Mouse (Mus musculus) limb, embryonic 13.5 days (tissue): ENCODE results near the gene Casc1. TPM values are rescaled to one million over a fixed set of nuclear protein-coding genes. Genes with fewer than 3 reads are reported as not detected.
"Not testable (repeated sequence)": the region's sequence is repeated elsewhere in the genome, so short reads cannot be mapped to it uniquely, and the experiment has no call there.

ENCODE experiments used
- ATAC-seq: fragments of 200-750 bp; cut with Nextera tagmentation; 2 replicates; pipeline ENCODE4 v1.8.0; 2017; ENCODE audit warnings: low read depth, moderate number of reproducible peaks, moderate TSS enrichment; ENCODE audit not compliant: low FRiP score
- H3K27ac ChIP-seq: fragments of 300-500 bp; sonication (generic); 2 replicates; pipeline ENCODE4 v1.5.1; 2015; ENCODE audit warnings: inconsistent platforms, mild to moderate bottlenecking, moderate library complexity
- H3K27me3 ChIP-seq: fragments of 300-500 bp; sonication (generic); 2 replicates; pipeline ENCODE4 v1.6.1; 2015; ENCODE audit warnings: mild to moderate bottlenecking, inconsistent platforms
- H3K36me3 ChIP-seq: fragments of 300-500 bp; sonication (generic); 2 replicates; pipeline ENCODE4 v1.6.1; 2015; ENCODE audit warnings: inconsistent platforms, mild to moderate bottlenecking, moderate library complexity
- H3K4me1 ChIP-seq: fragments of 300-500 bp; sonication (generic); 2 replicates; pipeline ENCODE4 v1.6.1; 2015; ENCODE audit warnings: inconsistent platforms
- H3K4me2 ChIP-seq: fragments of 300-500 bp; sonication (generic); replicated peaks from 2 replicates; pipeline ENCODE4 v1.6.1; 2015; ENCODE audit warnings: inconsistent platforms, mild to moderate bottlenecking, moderate library complexity
- H3K4me3 ChIP-seq: fragments of 300-500 bp; sonication (generic); 2 replicates; pipeline ENCODE4 v1.5.1; 2015; ENCODE audit warnings: moderate library complexity, mild to moderate bottlenecking, inconsistent platforms
- H3K9ac ChIP-seq: fragments of 300-500 bp; sonication (generic); 2 replicates; pipeline ENCODE4 v1.6.1; 2015; ENCODE audit warnings: mild to moderate bottlenecking, inconsistent platforms
- H3K9me3 ChIP-seq: fragments of 300-500 bp; sonication (generic); 2 replicates; pipeline ENCODE4 v1.6.1; 2016; ENCODE audit warnings: inconsistent platforms
- WGBS: fragments of 180-500 bp; shearing (Covaris S2); methylation state at CpG from one replicate; pipeline ENCODE4 v1.1.7; 2015; 5-methylcytosine and 5-hydroxymethylcytosine counted together
- polyA plus RNA-seq: library from polyadenylated mRNA; unstranded; fragments of >200 nt; fragmentation: Nextera tagmentation; extraction: Ambion mirVana; gene quantifications from 2 replicates; pipeline ENCODE4 v1.2.1, GENCODE M21; 2015

Casc1 gene
- polyA plus RNA-seq, 1 experiment from 2014 or later: 0.46 TPM

DNA sequence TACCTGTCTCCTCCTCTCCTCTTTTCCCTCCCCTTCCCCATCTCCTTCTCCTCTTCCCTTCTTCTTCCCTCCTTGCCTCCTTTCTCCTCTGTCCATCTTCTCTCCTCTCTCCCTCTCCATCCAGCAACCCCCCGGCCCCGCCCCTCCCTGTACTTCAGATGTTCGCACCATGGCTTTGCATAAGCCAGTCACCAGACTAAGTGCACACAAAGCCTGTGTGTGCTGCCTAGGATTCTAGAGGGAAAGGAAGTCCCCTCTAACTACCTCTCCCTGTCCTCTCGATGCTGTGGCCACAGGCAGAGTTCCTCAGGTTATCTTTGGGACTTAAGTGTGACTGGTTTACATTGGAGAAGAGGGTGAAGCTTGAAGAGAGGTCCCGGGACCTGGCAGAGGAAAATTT lies 50.2 kb downstream of the Casc1 start:
- peaks cover 8% of the 10 kb centered on the region; the same call in 1 of the 2 replicates for H3K9me3 ChIP-seq

DNA sequence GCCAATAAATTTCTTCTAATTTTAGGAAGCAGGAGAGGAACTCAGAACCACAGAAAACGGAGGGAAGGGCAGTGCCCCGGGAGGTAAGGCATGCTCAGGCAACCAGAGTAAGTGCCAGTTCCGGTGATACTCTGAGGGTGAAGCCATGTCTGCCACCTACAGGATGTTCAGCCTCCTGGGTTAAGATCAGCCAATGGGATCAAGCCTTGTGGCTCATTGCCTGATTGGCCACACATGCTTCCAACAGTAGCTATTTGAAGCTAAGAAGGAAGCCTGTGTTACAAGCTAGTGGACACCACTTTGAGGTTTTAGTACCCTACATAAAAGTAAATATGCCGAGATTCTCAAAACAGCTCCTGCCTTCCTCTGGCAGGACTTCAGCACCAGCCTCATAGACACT lies 52.2 kb downstream of the Casc1 start:
- Histone ChIP-seq H3K4me1 (no peaks in the 10 kb centered on the region), H3K36me3 (no peaks in the 10 kb centered on the region), H3K27ac (no peak overlapping the region), H3K9me3 (no peaks in the 10 kb centered on the region), H3K27me3 (no peaks in the 10 kb centered on the region), H3K4me2 (no peak overlapping the region), H3K4me3 (no peak overlapping the region), H3K9ac (no peak overlapping the region)
- 54% methylated on average over 4 of the region's 4 CpGs for WGBS
- no peak for ATAC-seq

More for the DNA sequence above, 50.2 kb downstream of the Casc1 start:
- no peak overlapping the region for H3K9ac ChIP-seq
- ATAC-seq: no peak
- H3K4me1 ChIP-seq: no peaks in the 10 kb centered on the region
- H3K36me3 ChIP-seq: no peaks in the 10 kb centered on the region
- no peaks in the 10 kb centered on the region for H3K27me3 ChIP-seq
- H3K4me3 ChIP-seq: no peak overlapping the region
- WGBS: 57% methylated on average over 5 of the region's 5 CpGs
- H3K27ac ChIP-seq: no peak overlapping the region
- H3K4me2 ChIP-seq: no peak overlapping the region

DNA sequence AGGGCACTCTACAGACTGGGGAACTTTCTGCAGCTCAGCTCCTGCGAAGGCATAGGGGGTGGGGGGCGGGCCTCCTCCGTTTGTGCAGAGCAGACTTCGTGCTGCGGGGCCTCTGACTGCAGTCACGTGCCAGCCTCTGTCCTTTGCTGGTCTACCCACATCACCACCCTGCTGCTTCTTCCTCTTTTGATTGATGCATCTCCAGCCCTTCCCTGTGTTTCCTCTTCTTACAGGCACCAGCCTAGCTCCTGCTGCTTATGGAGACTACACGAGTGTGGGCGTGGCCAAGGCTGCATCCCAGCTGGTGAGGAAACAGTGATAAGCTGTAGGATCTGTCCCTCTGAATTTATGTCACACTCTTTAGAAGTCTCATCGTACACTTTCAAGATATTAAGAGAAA lies 61.8 kb downstream of the Casc1 start:
- no peaks in the 10 kb centered on the region for H3K27me3 ChIP-seq
- no peak for ATAC-seq

DNA sequence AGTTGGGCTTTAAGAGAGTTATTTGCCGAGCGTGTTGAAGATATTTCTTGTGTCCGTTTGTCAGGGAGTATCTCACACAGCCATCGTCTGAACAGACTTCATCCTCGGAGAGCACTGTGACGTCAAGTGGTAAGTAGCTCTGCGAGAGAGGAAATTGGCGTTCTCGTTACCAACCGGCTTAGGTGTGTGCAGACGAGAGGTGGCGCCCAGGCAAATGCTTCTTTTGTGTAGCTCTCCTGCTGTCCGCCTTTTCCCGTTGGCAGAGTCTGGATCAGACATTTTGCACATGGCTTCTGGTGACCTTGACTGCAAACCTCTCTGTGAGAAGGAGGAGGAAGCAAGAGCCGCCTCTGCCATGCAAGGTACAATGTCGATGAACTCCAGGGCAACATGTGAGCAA lies 63.1 kb downstream of the Casc1 start:
- H3K4me2 ChIP-seq: no peak overlapping the region
- H3K36me3 ChIP-seq: no peaks in the 10 kb centered on the region
- no peaks in the 10 kb centered on the region for H3K9me3 ChIP-seq
- no peak overlapping the region for H3K27ac ChIP-seq
- no peak for ATAC-seq
- no peaks in the 10 kb centered on the region for H3K27me3 ChIP-seq
- WGBS: 67% methylated on average over 16 of the region's 16 CpGs
- H3K4me1 ChIP-seq: peaks cover 13% of the 10 kb centered on the region; the same call in 1 of the 2 replicates
- H3K9ac ChIP-seq: no peak overlapping the region
- H3K4me3 ChIP-seq: no peak overlapping the region

More for the DNA sequence above, 61.8 kb downstream of the Casc1 start:
- Histone ChIP-seq H3K9me3 (no peaks in the 10 kb centered on the region), H3K9ac (no peak overlapping the region), H3K36me3 (no peaks in the 10 kb centered on the region), H3K4me2 (no peak overlapping the region), H3K4me1 (0 out of 2 replicates have a peak, but pooled peaks cover 5% of the 10 kb centered on the region), H3K4me3 (no peak overlapping the region), H3K27ac (no peak overlapping the region)
- WGBS: 48% methylated on average over 9 of the region's 9 CpGs

DNA sequence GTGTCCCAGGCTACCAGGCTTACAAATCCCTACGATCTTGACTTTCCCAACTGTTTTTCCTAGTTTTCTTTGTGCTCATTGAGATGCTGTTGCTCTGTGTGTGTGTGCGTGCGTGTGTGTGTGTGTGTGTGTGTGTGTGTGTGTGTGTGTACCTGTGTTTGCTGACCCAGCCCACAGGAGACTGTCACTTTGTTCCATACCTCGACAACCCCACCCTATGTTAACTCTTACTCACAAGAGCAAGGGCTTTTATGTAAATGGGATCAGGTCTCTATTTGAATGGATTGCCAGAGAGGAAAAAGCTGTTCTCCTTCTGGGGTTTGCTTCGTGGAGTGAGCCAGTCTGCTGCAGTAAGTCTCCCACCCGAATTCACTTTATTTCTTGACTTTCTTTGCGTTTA lies 65.6 kb downstream of the Casc1 start:
- ATAC-seq: no peak
- no peak overlapping the region for H3K4me2 ChIP-seq
- H3K36me3 ChIP-seq: no peaks in the 10 kb centered on the region
- H3K9me3 ChIP-seq: no peaks in the 10 kb centered on the region
- no peaks in the 10 kb centered on the region for H3K27me3 ChIP-seq
- H3K27ac ChIP-seq: no peak overlapping the region
- WGBS: 66% methylated on average over 7 of the region's 7 CpGs
- H3K4me3 ChIP-seq: no peak overlapping the region
- H3K9ac ChIP-seq: no peak overlapping the region
- peaks cover 21% of the 10 kb centered on the region for H3K4me1 ChIP-seq

DNA sequence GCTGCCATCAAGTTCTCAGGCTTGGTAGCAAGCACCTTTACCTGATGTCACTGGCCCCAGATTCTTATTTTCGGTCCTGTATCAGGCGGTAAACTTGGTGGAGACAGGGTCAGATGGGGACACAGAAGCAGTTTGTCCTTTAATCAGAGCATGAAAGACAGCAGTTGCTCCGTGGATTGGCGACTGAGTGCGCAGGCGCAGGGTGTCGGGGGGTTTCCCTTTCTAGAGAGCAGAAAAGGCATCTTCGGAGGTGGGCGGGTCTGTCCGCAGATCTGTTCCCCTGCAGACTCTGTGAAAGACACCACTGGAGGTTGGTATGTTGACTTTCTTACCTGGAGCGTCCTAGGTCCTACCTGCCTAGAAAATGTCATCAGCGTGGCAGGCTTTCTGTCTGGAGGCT lies 69.0 kb downstream of the Casc1 start:
- peaks cover 23% of the 10 kb centered on the region for H3K4me1 ChIP-seq
- no peaks in the 10 kb centered on the region for H3K27me3 ChIP-seq
- H3K9ac ChIP-seq: no peak overlapping the region
- H3K4me2 ChIP-seq: no peak overlapping the region
- no peak overlapping the region for H3K27ac ChIP-seq
- H3K4me3 ChIP-seq: no peak overlapping the region
- ATAC-seq: no peak
- no peaks in the 10 kb centered on the region for H3K9me3 ChIP-seq
- H3K36me3 ChIP-seq: no peaks in the 10 kb centered on the region
- WGBS: 92% methylated on average over 12 of the region's 12 CpGs

DNA sequence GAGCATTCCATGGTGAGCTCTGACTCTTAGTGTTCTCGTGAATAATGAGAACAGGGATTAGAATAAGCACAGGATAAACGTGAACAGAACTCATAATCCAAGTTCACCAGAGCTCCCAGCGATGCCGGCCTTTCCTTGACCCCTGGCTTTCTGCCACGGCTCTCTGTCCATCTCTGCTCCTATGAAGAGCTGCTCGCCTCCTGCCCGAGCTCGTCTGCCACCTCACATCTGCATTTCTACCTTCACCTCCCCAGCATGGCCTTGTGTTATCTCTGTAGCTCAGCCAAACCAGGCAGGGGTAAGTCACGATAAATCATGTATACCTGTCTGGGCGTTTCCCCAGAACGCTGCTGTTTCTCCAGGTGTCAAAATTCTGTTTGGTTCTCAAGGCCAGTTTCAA lies 70.1 kb downstream of the Casc1 start:
- peaks cover 23% of the 10 kb centered on the region for H3K4me1 ChIP-seq
- no peak overlapping the region for H3K27ac ChIP-seq
- no peaks in the 10 kb centered on the region for H3K27me3 ChIP-seq
- 66% methylated on average over 11 of the region's 11 CpGs for WGBS
- H3K9me3 ChIP-seq: no peaks in the 10 kb centered on the region
- no peaks in the 10 kb centered on the region for H3K36me3 ChIP-seq
- no peak overlapping the region for H3K4me2 ChIP-seq
- no peak overlapping the region for H3K4me3 ChIP-seq
- no peak overlapping the region for H3K9ac ChIP-seq
- no peak for ATAC-seq

DNA sequence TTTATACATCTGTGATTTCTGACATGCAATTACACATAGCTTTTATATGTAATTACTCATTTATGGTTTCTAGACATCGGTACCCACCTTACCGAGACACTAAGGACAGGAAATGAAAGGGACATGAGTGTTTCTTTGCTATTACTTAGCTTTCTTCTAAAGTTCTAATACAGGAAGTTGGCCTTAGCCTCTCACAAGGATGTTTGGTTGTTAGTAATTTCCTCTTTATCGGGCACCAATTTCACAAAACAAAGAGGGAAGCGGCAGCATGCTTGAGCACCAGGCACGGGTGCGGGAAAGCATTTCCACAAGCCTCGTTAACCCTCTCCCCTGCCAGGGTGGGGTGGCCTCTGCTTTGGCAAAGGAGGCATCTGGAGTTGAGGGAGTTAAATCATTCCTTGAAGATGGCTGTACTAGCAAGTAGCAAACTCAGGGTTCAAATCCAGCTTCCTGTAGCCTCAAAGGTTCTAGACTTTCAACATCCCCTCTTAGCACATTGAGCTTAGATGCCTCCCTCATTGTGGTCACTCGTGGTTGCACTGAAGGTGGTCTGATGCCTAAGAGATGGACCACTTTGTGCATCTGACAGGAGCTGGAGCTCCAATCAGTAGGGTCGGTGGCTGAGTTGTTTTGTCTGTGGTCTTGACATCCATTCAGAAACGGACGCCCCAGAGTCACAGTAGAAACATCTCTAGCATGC lies 70.9 kb downstream of the Casc1 start:
- Histone ChIP-seq H3K9me3 (no peaks in the 10 kb centered on the region), H3K4me3 (no peak overlapping the region), H3K4me1 (peaks cover 23% of the 10 kb centered on the region), H3K4me2 (no peak overlapping the region), H3K9ac (no peak overlapping the region), H3K27me3 (no peaks in the 10 kb centered on the region), H3K27ac (no peak overlapping the region), H3K36me3 (no peaks in the 10 kb centered on the region)
- no peak for ATAC-seq
- WGBS: 68% methylated on average over 11 of the region's 11 CpGs

DNA sequence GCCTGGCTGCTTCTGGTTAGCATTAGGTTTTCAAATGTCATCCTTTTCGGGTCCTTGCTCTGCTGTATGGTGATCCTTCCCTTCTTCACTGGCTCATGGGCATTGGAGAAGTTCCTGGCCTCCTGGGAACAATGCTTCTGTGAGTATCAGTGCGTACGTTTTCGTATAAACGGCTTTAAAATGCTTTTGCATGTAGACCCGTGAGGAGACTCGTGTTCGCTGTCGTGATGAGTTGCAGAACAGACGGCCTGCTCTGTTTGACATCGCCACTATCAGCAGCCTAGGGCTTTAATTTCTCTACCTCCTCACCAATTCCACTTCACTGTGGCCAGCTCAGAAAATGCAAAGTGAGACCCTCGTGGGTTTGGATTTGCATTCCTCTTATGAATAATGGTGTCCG lies 71.6 kb downstream of the Casc1 start:
- no peaks in the 10 kb centered on the region for H3K27me3 ChIP-seq
- no peak overlapping the region for H3K4me2 ChIP-seq
- H3K4me3 ChIP-seq: no peak overlapping the region
- no peak overlapping the region for H3K27ac ChIP-seq
- ATAC-seq: no peak
- H3K4me1 ChIP-seq: peaks cover 23% of the 10 kb centered on the region
- no peak overlapping the region for H3K9ac ChIP-seq
- no peaks in the 10 kb centered on the region for H3K36me3 ChIP-seq
- no peaks in the 10 kb centered on the region for H3K9me3 ChIP-seq
- WGBS: 91% methylated on average over 13 of the region's 13 CpGs

DNA sequence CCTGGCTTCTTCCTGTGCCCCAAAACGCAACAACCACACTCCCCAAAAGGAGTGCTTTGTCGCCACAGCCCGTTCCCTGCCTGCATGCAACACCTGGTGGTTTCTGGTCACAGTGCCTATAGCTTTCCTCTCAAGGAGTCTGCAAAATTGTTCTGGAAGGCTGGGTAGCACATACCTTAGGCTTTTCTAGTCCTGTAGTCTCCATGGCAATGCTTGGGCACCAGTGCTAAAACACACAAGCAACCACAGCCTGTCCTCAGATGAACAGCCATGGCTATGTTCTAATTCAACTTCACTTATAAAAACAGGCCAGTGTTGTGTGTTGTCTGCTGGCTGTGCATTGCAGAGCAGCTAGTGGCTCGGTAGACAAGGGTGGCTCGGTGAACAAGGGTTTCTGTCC lies 74.0 kb downstream of the Casc1 start:
- no peak overlapping the region for H3K4me3 ChIP-seq
- H3K4me1 ChIP-seq: peaks cover 15% of the 10 kb centered on the region; the same call in 1 of the 2 replicates
- H3K27me3 ChIP-seq: no peaks in the 10 kb centered on the region
- no peak overlapping the region for H3K27ac ChIP-seq
- no peak overlapping the region for H3K4me2 ChIP-seq
- no peak for ATAC-seq
- WGBS: 88% methylated on average over 5 of the region's 5 CpGs
- H3K36me3 ChIP-seq: no peaks in the 10 kb centered on the region
- H3K9me3 ChIP-seq: no peaks in the 10 kb centered on the region
- H3K9ac ChIP-seq: no peak overlapping the region

DNA sequence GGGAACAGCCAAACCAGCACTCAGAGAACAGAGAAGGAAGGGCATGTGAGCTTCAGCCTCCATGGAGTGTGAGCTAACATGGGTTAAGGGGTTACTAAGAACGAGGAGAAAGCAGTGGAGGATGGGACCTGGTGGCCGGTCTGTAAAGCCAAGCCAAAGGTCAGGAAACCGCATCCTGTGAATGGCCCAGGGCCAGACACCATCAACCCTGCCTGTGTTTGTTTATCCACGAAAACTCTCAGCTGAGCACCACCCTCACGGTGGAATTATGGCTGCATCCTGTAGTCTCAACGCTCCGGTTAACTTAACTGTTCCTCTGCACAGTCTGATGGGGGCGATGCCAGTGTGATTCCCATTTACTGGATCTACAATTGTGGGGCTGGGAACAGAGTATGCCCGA lies 75.0 kb downstream of the Casc1 start:
- H3K27ac ChIP-seq: no peak overlapping the region
- WGBS: 59% methylated on average over 9 of the region's 9 CpGs
- peaks cover 11% of the 10 kb centered on the region; the same call in 1 of the 2 replicates for H3K4me1 ChIP-seq
- no peak overlapping the region for H3K9ac ChIP-seq
- H3K36me3 ChIP-seq: no peaks in the 10 kb centered on the region
- H3K4me3 ChIP-seq: no peak overlapping the region
- H3K4me2 ChIP-seq: no peak overlapping the region
- H3K9me3 ChIP-seq: no peaks in the 10 kb centered on the region
- H3K27me3 ChIP-seq: no peaks in the 10 kb centered on the region
- ATAC-seq: no peak

DNA sequence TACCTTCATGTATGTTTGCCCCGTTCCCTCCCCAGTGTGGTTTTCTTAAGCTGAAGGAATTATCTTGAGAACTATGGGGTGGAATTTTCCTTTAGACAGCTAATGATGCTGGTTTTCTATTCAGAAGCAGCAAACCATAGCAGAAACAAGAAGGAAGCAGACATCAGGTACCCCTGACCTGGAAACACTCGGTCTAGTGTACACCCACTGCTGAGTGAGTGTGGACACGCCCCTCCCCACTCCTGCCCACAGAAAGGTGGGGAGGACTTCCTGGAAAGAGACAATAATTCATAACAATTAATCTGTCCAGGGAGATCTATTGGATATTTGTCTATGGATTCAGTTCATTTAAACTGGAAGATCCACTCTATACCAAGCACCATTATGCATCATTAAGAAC lies 75.5 kb downstream of the Casc1 start:
- Histone ChIP-seq H3K4me3 (no peak overlapping the region), H3K9ac (no peak overlapping the region), H3K27me3 (no peaks in the 10 kb centered on the region), H3K9me3 (no peaks in the 10 kb centered on the region), H3K27ac (no peak overlapping the region), H3K36me3 (no peaks in the 10 kb centered on the region), H3K4me1 (peaks cover 7% of the 10 kb centered on the region; the same call in 1 of the 2 replicates), H3K4me2 (no peak overlapping the region)
- WGBS: 75% methylated on average over 3 of the region's 3 CpGs
- ATAC-seq: no peak

DNA sequence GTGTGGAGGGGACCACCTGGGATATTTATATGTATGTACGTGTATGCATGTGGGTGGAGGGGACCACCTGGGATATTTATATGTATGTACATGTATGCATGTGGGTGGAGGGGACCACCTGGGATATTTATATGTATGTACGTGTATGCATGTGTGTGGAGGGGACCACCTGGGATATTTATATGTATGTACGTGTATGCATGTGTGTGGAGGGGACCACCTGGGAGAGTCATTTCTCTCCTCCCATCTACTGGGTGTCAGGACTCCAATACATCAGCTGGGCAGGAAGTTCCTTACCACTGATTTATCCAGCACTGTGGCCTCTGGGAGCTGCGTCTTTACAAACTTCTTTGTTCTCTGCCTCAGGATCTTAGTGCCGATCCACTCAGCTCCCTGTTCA lies 77.8 kb downstream of the Casc1 start:
- not testable (repeated sequence) for H3K27ac ChIP-seq, H3K27me3 ChIP-seq, H3K36me3 ChIP-seq, H3K9ac ChIP-seq, H3K4me1 ChIP-seq, H3K9me3 ChIP-seq, ATAC-seq, H3K4me3 ChIP-seq, H3K4me2 ChIP-seq
- WGBS: 73% methylated on average over 5 of the region's 5 CpGs
